Mouse (Mus musculus) neural tube, embryonic 12.5 days (tissue): ENCODE data around the gene Ces1c. TPM values are rescaled to one million over a fixed set of nuclear protein-coding genes. Genes with fewer than 3 reads are reported as not detected.

Experiments used
- ATAC-seq: fragments of 200-750 bp; cut with Nextera tagmentation; 2 replicates; pipeline ENCODE4 v1.8.0; 2017; ENCODE audit warnings: low read depth, mild to moderate bottlenecking, moderate TSS enrichment, moderate library complexity; ENCODE audit not compliant: low FRiP score
- H3K27ac ChIP-seq: fragments of 300-500 bp; sonication (generic); 2 replicates; pipeline ENCODE4 v1.5.1; 2016
- H3K27me3 ChIP-seq: fragments of 300-500 bp; sonication (generic); replicated peaks from 2 replicates; pipeline ENCODE4 v1.6.1; 2016; ENCODE audit warnings: mild to moderate bottlenecking
- H3K36me3 ChIP-seq: fragments of 300-500 bp; sonication (generic); 2 replicates; pipeline ENCODE4 v1.6.1; 2016; ENCODE audit warnings: mild to moderate bottlenecking
- H3K4me1 ChIP-seq: fragments of 300-500 bp; sonication (generic); 2 replicates; pipeline ENCODE4 v1.6.1; 2016
- H3K4me2 ChIP-seq: fragments of 300-500 bp; sonication (generic); replicated peaks from 2 replicates; pipeline ENCODE4 v1.6.1; 2016; ENCODE audit warnings: mild to moderate bottlenecking
- H3K4me3 ChIP-seq: fragments of 300-500 bp; sonication (generic); 2 replicates; pipeline ENCODE4 v1.5.1; 2016
- H3K9ac ChIP-seq: fragments of 300-500 bp; sonication (generic); 2 replicates; pipeline ENCODE4 v1.6.1; 2016; ENCODE audit warnings: mild to moderate bottlenecking
- H3K9me3 ChIP-seq: fragments of 300-500 bp; sonication (generic); 2 replicates; pipeline ENCODE4 v1.6.1; 2016; ENCODE audit warnings: mild to moderate bottlenecking
- WGBS: fragments of 180-500 bp; shearing (Covaris S2); methylation state at CpG from one replicate; pipeline ENCODE4 v1.1.7; 2016; 5-methylcytosine and 5-hydroxymethylcytosine counted together
- polyA plus RNA-seq: library from polyadenylated mRNA; unstranded; fragments of >200 nt; fragmentation: Nextera tagmentation; extraction: Ambion mirVana; gene quantifications from 2 replicates; pipeline ENCODE4 v1.2.1, GENCODE M21; 2016

The Ces1c gene
- not detected in 2 replicates for polyA plus RNA-seq

GRCm38 (mm10) chr8:93131233-93131980, at the start of gene Ces1c:
Gene Ces1c, minus strand, starts transcription at chr8:93131283.
- ATAC-seq = no peak
- Histone ChIP-seq H3K4me2 (no peak within 1 kb of the TSS), H3K27me3 (no peaks in the 10 kb centered on the region), H3K9me3 (no peaks in the 10 kb centered on the region), H3K36me3 (no peaks in the 10 kb centered on the region), H3K27ac (no peak within 1 kb of the TSS), H3K4me3 (no peak within 1 kb of the TSS), H3K4me1 (no peaks in the 10 kb centered on the region), H3K9ac (no peak within 1 kb of the TSS)
- WGBS = 79% methylated on average over 3 of the region's 3 CpGs

GRCm38 (mm10) chr8:93180581-93181129, 49.6 kb upstream of the Ces1c start:
- no peaks in the 10 kb centered on the region for H3K4me1 ChIP-seq
- H3K27ac ChIP-seq = no peak overlapping the region
- no peak overlapping the region for H3K9ac ChIP-seq
- H3K9me3 ChIP-seq = no peaks in the 10 kb centered on the region
- H3K27me3 ChIP-seq = no peaks in the 10 kb centered on the region
- WGBS = 85% methylated on average over 4 of the region's 4 CpGs
- H3K4me2 ChIP-seq = no peak overlapping the region
- H3K4me3 ChIP-seq = no peak overlapping the region
- H3K36me3 ChIP-seq = no peaks in the 10 kb centered on the region
- no peak for ATAC-seq

GRCm38 (mm10) chr8:93176593-93176992, 45.5 kb upstream of the Ces1c start:
- no peaks in the 10 kb centered on the region for H3K9me3 ChIP-seq
- H3K9ac ChIP-seq = no peak overlapping the region
- no peaks in the 10 kb centered on the region for H3K27me3 ChIP-seq
- no peaks in the 10 kb centered on the region for H3K36me3 ChIP-seq
- H3K27ac ChIP-seq = no peak overlapping the region
- H3K4me3 ChIP-seq = no peak overlapping the region
- WGBS = 39% methylated on average over 1 of the region's 1 CpGs
- H3K4me1 ChIP-seq = no peaks in the 10 kb centered on the region
- ATAC-seq = no peak
- no peak overlapping the region for H3K4me2 ChIP-seq

DNA sequence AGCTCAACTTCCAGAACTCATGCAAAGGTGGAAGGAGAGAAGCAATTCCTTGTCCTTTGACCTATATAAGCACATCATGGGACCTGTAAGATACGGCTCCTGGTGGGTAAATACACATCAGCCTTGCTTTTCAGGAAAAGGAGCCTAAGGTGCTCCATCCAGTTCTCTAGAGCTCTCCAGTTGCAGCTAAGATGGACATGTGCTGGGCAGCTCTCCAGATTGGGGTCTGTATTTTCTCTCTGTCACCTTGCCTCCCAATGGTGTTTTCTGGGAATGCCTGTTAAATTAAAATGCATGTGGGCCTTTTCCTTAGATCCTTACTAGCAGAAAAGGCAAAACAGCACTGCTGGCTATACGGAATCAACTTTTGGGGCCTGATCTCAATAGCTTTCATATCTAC, 43.5 kb upstream of the Ces1c start:
- WGBS = 98% methylated on average over 2 of the region's 2 CpGs
- Histone ChIP-seq H3K27ac (no peak overlapping the region), H3K4me3 (no peak overlapping the region), H3K9me3 (no peaks in the 10 kb centered on the region), H3K4me1 (no peaks in the 10 kb centered on the region), H3K27me3 (no peaks in the 10 kb centered on the region), H3K36me3 (no peaks in the 10 kb centered on the region), H3K9ac (no peak overlapping the region), H3K4me2 (no peak overlapping the region)
- no peak for ATAC-seq

GRCm38 (mm10) chr8:93171846-93172590, 40.9 kb upstream of the Ces1c start:
- no peak for ATAC-seq
- Histone ChIP-seq H3K4me1 (no peaks in the 10 kb centered on the region), H3K4me3 (no peak overlapping the region), H3K9me3 (no peaks in the 10 kb centered on the region), H3K27me3 (no peaks in the 10 kb centered on the region), H3K27ac (no peak overlapping the region), H3K4me2 (no peak overlapping the region), H3K36me3 (no peaks in the 10 kb centered on the region), H3K9ac (no peak overlapping the region)
- WGBS = 52% methylated on average over 1 of the region's 1 CpGs

DNA sequence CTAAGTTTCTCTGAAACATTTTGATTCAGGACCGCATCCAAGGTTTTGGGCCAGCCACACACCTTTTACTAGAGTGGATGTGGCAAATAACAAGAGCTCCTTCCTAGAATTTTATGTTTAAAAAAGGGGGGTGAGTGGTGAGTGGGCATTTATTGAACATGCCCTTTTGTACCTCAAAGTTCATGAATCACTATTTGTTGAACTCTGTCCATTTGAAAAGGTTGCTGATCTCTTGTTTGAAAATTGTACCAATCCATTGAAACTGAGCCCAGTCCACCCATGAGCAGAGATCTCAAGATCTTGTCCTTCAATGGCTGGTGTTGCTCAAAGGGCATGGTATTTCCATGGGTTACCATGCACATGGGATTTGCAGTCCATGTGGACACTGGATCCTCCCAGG, 32.3 kb upstream of the Ces1c start:
- no peak for ATAC-seq
- H3K9me3 ChIP-seq = no peaks in the 10 kb centered on the region
- H3K27ac ChIP-seq = no peak overlapping the region
- 84% methylated on average over 1 of the region's 1 CpGs for WGBS
- H3K36me3 ChIP-seq = no peaks in the 10 kb centered on the region
- no peak overlapping the region for H3K9ac ChIP-seq
- H3K4me1 ChIP-seq = no peaks in the 10 kb centered on the region
- H3K27me3 ChIP-seq = no peaks in the 10 kb centered on the region
- H3K4me2 ChIP-seq = no peak overlapping the region
- H3K4me3 ChIP-seq = no peak overlapping the region

DNA sequence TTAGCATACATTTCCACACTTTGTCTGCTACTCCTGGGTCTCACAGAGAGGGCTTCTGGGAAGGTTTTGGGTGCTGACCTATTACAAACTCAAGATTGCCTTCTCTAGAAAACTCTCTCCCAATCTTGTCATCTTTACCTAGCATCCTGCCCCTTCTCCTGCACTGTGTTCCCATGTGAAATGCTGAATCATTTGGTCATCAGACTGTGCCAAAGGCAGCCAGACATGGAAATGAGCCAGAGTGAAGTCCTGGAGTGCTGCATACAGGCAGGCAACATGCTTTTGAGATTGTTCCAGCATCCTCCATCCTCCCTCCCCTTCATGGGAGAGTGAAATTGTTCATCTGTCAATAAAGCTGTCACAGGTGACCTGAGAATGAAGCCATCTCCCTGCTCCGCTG, 20.3 kb upstream of the Ces1c start:
- no peak for ATAC-seq
- Histone ChIP-seq H3K9ac (no peak overlapping the region), H3K4me1 (no peaks in the 10 kb centered on the region), H3K4me2 (no peak overlapping the region), H3K9me3 (no peaks in the 10 kb centered on the region), H3K27ac (no peak overlapping the region), H3K36me3 (no peaks in the 10 kb centered on the region), H3K4me3 (no peak overlapping the region), H3K27me3 (no peaks in the 10 kb centered on the region)
- 94% methylated on average over 1 of the region's 1 CpGs for WGBS

DNA sequence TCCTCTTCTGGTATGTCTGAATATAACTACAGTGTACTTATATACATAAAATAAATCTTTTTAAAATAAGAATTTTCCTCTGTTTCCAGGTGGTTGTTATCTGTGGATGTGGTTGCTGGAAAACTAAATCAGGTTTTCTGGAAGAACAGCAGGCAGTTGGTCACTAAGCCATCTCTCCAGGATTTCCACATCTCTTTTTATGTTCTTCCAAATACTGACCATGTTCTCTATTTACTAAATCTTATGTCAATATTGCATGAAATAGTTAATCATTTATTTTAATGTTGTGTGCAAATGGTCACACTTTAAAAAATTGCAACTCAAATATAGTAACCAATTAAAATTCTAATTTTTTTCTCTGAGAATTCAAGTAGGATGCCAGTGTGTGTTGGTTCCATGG, 16.2 kb upstream of the Ces1c start:
- no peaks in the 10 kb centered on the region for H3K4me1 ChIP-seq
- no peaks in the 10 kb centered on the region for H3K27me3 ChIP-seq
- no peak overlapping the region for H3K4me2 ChIP-seq
- H3K27ac ChIP-seq = no peak overlapping the region
- no peak overlapping the region for H3K9ac ChIP-seq
- no peaks in the 10 kb centered on the region for H3K36me3 ChIP-seq
- no peak overlapping the region for H3K4me3 ChIP-seq
- ATAC-seq = no peak
- H3K9me3 ChIP-seq = no peaks in the 10 kb centered on the region

GRCm38 (mm10) chr8:93140696-93141095, 9.6 kb upstream of the Ces1c start:
- Histone ChIP-seq H3K4me1 (no peaks in the 10 kb centered on the region), H3K4me3 (no peak overlapping the region), H3K9ac (no peak overlapping the region), H3K4me2 (no peak overlapping the region), H3K27ac (no peak overlapping the region), H3K9me3 (no peaks in the 10 kb centered on the region), H3K27me3 (no peaks in the 10 kb centered on the region), H3K36me3 (no peaks in the 10 kb centered on the region)
- WGBS = 57% methylated on average over 1 of the region's 1 CpGs
- ATAC-seq = no peak

- no peak for ATAC-seq
- WGBS = 98% methylated on average over 2 of the region's 2 CpGs
- H3K4me1 ChIP-seq = no peaks in the 10 kb centered on the region
Measured at GRCm38 (mm10) chr8:93132196-93132595, 1.1 kb upstream of the Ces1c start.

GRCm38 (mm10) chr8:93126476-93126875, 4.6 kb downstream of the Ces1c start:
- 85% methylated on average over 2 of the region's 2 CpGs for WGBS
- H3K4me1 ChIP-seq = no peaks in the 10 kb centered on the region
- H3K9ac ChIP-seq = no peak overlapping the region
- no peaks in the 10 kb centered on the region for H3K27me3 ChIP-seq
- no peak overlapping the region for H3K27ac ChIP-seq
- H3K4me3 ChIP-seq = no peak overlapping the region
- no peaks in the 10 kb centered on the region for H3K36me3 ChIP-seq
- H3K9me3 ChIP-seq = no peaks in the 10 kb centered on the region
- no peak for ATAC-seq
- H3K4me2 ChIP-seq = no peak overlapping the region

More at GRCm38 (mm10) chr8:93132196-93132595, 1.1 kb upstream of the Ces1c start:
- H3K9ac ChIP-seq = no peak overlapping the region
- H3K4me3 ChIP-seq = no peak overlapping the region
- no peak overlapping the region for H3K27ac ChIP-seq
- no peak overlapping the region for H3K4me2 ChIP-seq
- H3K27me3 ChIP-seq = no peaks in the 10 kb centered on the region
- no peaks in the 10 kb centered on the region for H3K36me3 ChIP-seq
- H3K9me3 ChIP-seq = no peaks in the 10 kb centered on the region

DNA sequence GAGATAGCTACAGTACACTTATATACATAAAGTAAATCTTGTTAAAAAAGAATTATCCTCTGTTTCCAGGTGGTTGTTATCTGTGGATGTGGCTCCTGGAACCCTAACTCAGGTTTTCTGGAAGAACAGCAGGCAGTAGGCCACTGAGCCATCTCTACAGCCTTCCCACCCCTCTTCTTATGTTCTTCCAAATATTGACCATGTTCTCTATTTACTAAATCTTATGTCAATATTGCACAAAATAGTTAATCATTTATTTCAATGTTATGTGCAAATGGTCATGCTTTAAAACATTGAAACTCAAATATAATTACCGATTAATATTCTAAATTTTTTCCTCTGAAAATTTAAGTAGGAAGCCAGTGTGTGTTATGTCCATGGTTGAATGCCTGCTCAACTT, 9.1 kb downstream of the Ces1c start:
- H3K9me3 ChIP-seq = no peaks in the 10 kb centered on the region
- WGBS = 89% methylated on average over 1 of the region's 1 CpGs
- H3K4me3 ChIP-seq = no peak overlapping the region
- H3K9ac ChIP-seq = no peak overlapping the region
- no peak for ATAC-seq
- no peak overlapping the region for H3K4me2 ChIP-seq
- H3K4me1 ChIP-seq = no peaks in the 10 kb centered on the region
- H3K27me3 ChIP-seq = no peaks in the 10 kb centered on the region
- H3K36me3 ChIP-seq = no peaks in the 10 kb centered on the region
- no peak overlapping the region for H3K27ac ChIP-seq
